Mouse (Mus musculus) left cerebral cortex, adult 11 months (tissue): Measurements from ENCODE around the gene Gm6588.

Experiments
- DNase-seq: peaks from one replicate; pipeline ENCODE4 v3.0.0; 2022; ENCODE audit warnings: low spot score

The Gm6588 gene

DNA sequence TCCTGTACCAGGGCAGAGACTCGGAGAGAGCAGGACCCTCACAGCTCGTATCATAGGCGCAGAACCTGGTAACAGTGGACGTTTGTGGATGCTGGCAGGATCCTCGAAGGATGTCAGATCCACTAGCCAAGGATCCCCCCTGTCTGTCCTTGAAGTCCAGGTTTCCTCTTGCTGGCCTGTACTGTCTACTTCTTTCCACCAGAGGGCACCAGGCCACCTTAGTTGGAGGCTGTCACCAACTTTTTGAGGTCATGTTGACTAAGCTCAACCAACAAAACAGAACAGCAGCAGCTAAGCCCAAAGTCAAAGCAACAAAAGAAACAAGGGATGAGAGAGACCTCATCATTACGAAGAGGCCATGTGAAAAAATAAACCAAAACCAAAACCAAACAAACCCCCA lies 20.9 kb downstream of the Gm6588 start:
- peak; percentile 30 for DNase-seq

DNA sequence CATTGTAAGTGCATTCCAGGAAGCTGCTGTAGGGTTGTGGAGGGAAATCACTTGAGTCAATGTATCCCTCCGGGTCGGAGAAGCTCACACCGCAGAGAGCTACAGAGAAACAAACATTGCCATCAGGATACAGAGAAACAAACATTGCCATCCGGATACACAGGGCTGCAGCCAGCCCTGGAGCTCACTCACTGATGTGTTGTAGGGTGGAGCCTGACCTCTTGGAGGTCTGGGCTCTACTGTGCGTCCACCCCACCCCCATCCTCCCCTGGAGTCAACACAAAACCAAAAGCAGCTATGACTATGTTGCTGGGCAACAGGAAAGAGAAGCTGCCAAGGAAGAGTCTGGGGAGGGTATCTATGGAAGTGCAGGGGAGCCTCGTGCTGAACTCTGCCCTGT lies 24.2 kb downstream of the Gm6588 start:
- DNase-seq = no peak

DNA sequence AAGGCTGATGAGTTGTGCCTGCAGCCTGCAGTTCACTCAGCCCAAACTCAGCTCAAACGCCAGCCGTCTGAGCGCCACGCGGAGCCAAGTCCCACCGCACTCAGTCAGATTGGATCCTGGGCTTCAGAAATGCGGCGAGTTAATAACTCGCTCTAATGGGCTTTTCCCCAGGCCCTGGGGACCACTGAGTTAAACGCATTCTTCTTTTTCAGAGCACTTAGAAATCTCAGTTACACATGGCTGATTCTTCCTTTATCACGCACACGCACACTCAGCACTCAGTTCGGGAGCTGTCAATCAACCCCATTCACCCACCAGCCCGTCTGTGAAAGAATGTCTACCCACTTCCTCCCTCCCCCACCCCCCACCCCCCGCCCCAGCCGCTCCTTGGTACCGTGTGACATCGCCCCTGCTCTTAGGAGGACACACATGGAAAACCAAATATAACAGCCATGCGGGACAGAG lies 32.8 kb downstream of the Gm6588 start:
- DNase-seq = no peak

DNA sequence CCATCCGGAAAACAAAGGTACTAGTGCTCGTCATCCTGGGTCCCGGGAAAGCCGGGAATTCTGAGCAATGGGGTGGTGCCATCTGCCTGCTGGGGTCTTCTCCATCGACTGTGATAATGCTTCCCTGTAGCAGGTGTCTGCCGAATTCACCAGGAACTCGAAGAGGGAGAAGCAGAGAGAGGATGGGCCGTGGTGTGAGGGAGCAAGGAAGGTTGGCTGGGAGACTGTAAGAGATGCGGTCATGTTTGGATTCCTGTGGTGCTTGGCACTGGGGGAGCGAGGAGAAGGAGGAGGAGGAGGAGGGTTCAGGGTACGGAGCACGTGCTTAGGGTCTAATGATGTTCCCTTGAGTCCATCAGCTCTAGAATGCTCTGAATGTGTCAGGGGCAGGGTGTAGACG lies 33.3 kb downstream of the Gm6588 start:
- no peak for DNase-seq

DNA sequence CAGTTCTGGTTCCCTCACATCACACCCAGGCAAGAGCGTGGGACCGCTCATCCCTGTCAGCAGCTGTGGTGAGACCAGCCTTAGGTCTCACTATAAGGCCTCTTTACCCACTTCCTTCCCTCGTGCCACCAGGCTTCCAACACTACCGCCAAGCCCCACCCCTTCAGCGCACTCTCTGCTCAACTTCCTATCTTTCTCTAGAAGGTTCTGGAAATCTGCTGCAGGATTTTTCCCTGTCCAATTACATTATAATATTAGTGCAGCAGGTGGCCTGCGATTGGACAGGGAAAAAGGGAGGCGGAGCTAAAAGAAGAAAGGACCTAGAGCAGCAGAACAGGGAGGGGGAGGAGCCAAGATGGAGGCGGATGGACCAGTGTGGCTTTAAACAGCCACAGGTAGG lies 33.8 kb downstream of the Gm6588 start:
- DNase-seq = no peak

DNA sequence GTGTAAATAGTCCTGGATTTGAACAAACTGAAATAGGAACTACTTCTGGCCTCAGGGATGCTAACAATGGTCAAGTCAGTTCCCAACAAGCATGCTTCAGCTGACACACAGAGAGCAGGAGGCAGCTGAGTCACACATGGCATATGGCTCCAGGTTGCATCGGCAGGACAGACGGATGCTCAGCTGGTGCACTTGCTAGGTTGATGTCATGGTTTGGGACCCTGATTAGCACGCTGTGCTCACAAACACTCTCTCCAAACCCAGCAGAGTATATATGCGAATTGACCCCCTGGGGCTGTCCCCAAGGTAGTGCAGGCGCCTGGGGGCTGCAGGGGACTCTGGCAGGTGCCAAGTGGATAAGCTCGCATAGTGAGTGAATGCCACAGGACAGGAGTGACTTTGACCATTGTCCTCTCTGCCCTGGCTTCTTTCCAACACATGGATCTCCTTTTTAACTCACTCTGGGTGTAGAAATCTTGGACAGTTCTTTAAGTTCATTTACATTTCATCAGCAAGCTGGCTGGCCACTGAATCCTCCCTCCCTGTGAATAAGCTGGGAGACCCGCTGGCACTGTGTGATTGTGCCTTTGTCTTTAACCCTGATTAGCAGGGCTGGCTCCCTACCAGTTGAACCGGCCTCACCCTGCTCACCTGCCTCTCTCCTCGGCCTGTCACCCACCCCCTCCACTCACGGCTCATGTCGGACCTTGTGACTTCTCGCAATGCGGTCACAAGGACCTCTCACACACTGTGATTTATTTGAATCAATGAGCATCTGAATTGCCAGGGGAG lies 35.9 kb downstream of the Gm6588 start:
- DNase-seq = no peak

DNA sequence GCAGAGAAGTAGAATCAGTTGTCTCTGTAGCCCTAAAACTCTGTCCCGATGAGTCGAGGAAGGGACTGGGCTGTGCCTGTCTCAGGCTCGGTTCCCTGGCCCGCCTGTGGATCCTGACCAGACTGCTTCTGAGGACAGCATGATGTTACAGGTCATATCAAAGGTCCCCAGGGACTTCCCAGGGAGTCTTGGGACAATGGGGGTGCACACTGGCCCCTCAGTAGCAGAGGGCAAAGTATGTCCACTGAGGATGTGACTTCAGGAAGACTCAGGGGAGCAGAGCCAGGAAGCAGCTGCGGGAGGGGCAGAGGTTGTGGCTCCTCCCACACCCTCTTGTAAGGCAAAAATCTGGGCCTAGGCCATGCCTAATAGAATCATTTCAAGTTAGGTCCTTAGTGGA lies 37.2 kb downstream of the Gm6588 start:
- DNase-seq = no peak

DNA sequence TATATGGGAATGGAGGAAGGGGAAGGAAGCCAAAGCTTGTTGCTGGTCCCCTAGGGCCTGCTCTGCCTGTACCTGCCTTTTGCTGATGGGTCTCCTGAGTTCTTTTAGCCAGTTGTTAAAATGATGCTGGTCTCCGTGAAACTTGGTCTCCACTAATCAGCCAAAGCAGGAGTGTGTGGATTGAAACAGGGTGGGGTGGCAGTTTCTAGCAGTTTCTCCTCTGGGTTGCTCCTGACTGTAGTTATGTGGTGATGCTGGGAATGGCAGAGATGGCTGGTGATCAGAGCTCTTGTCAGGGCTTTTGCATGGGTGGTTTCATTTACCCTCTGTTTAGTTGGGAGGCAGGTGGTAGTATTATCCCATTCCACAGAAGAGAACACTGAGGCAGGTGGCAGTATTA lies 38.3 kb downstream of the Gm6588 start:
- no peak for DNase-seq

DNA sequence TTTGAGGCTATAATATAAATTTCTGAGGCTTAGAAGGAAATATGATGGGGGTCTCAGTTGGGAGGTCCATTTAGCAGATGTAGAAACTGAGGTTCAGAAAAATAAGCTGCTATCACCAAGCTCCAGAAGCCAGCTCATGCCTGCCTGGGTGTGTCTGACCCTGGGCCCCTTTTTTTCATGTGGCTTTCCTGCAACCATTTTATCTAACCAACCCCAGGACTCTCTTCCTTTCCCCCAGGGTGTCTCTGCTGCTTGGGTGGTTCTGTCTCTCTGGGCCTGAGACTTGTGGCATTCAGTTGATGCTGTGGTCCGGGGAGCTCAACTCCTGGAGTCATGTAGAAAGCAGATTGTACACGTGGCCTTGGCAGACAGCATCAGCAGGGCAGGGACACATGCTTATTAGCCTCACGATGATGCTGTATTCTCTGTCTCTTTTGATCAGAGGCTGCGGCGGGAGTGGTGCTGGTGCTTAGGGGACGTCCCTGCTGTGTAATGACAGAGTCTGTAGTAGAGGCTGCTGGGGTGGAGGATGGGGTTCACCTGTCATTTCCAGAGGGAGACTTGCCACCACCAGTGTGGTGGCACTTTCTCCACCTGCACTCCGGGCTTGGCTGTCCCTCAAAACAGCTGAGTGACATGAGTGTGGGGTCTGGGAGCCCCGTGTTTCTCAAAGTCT lies 39.0 kb downstream of the Gm6588 start:
- DNase-seq = no peak

DNA sequence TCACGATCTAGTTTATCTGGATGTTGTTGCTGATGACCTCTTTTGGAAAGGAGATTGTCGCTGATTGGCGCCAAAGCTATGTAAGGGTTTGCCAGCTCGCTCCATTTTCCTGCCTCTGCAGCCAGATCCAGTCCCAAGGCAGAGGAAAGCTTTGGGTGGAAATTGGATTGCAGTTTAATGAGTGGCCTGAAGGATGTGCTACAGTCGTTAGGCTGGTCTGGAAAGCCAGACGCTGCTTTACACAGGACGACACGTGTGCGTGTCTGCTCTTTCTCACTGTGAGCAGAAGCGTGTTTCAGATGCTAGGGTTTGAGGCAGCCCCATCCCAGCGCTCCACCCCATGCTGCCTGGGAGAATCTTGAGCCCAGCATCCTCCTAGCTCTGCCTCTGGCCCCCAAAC lies 42.3 kb downstream of the Gm6588 start:
- DNase-seq = no peak

DNA sequence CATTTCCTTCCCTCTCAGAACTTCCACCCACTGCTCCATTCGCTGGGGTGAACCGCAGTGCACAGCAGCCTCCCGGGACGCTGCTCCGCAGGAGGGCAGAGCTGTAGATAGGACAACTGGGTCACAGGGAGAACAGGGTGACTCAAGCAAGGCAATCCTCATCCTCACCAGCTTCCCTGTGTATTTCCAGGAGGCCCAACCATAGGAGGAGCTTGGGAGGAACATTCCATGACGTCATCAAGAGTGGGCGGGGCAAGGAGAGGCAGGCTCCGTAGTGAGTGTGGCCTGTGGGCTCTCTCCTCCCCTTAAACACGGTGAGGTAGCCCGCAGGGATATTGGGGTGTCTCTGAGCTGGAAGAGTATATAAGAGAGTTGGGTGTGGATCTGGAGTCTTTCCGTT lies 44.3 kb downstream of the Gm6588 start:
- DNase-seq = peak; percentile 46

DNA sequence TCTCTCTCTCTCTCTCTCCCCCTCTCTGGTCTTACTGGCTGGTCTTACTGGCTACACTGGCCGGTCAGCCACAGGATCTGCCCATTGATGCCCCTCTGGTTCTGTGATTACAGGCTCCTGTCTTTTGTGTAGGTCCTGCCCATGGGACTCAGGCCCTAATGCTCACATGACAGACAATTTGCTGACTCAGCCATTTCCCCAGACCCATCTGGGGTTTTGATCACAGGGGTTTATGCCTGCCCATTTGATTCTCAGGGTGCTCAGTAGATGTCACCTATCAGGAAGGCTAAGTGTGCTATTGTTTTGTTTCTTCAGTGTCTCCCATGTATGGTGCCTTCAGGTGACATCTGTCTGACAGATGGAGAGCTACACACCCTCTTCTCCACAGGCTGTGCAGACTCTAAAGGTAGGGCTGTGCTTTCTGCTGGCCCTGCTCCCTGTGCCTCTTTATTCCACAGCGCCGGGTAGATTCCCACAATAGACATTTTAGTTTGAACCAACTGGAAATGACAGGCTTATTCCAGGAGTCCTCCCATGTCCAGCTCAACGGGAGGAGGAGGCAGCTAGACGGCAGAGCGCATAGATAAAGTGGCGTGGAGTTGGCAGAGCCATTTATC lies 47.6 kb downstream of the Gm6588 start:
- DNase-seq = no peak

DNA sequence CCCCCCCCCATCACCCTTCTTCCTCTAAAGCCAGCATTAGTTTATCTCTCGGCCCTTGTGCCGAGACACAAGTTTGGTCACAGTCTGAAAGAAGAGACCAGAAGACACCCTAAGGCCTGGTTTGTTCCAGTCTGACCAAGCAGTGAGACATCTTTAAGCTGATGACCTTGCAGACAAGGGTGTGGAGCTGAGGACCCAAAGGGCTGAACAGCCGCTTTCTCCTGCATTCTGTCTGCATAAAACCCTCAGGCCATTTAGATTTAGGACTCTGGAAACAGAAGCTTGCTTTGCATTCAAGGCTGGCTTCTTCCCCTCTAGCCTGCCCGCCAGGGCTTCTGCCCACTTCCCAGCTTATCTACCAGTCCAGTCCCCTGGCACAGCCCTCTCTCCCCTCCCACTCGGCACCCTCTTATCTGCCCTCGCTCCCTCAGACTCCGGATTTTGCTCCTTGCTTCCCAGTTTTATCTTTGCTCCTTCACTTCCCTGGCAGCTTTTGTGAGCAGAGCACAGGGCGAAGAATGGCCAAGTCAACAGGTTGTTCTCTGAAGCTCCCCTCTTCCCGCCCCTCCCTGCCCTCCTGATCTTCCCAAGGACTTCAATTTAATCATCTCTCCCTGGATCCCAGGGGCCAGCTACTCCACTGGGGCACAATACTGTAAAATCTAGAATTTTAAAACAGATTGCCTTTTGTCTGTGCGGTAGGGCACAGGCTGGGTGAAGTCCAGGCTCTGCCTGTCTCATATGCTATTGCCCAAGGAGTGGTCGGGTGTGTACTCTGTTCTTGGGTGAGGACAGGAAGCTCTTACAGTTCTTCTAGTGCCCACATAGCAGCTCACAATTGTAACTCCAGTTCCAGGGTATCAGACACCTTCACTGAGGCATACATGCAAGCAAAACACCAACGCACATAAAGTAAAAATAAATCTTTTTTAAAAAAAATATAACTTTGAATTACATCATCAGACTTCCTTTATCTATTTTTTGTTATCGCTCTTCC lies 50.0 kb downstream of the Gm6588 start:
- no peak for DNase-seq

DNA sequence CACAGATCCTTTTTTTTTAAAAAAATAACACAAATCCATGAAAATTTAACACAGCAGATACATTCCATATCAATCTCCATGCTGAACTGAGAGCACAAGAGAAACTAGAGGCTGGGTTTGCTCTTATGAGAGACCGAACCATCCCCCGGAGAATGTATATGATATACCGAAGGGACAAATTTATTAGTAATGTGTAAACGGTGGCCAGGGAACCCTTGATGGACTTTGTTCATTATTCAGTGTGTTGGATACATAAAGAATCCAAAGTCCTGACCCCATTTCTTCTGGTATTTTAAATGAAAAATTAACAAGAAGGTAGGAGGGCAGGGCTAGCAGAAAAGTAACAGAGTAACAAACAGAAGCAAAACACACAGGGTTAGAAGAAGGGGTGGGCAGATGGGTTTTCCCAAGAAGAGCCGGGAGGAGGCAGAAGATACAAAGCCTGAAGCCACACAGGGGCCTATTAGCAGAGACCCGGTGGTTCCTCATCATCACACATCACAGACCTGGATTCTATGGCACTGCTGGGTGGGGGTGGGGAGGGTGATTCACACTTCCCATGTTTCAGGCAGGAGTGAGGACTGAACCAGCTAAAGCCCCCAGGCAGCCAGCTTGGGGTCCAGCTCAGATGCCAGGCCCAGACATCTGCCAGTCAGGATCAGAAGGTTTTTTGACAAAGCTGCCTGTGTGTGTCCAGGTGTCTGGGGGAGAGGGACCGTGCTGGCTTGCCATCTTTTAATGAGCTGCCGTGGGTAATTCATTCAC lies 50.9 kb downstream of the Gm6588 start:
- no peak for DNase-seq
